Mouse (Mus musculus) kidney, postnatal 0 days (tissue): ENCODE measurements around the gene Ankrd50. TPM values are rescaled to one million over a fixed set of nuclear protein-coding genes. Genes with fewer than 3 reads are reported as not detected.

Experiments
- ATAC-seq: fragments of 200-750 bp; cut with Nextera tagmentation; replicated peaks from 2 replicates; pipeline ENCODE4 v1.8.0; 2017; ENCODE audit warnings: low read depth, moderate number of reproducible peaks, moderate TSS enrichment, moderate library complexity; ENCODE audit not compliant: low FRiP score
- DNase-seq: peaks from one replicate; pipeline ENCODE4 v3.0.0-alpha.2; 2016; ENCODE audit warnings: low spot score
- H3K27ac ChIP-seq: fragments of 300-500 bp; sonication (generic); 2 replicates; pipeline ENCODE4 v1.5.1; 2014; ENCODE audit warnings: mild to moderate bottlenecking
- H3K27me3 ChIP-seq: fragments of 300-500 bp; sonication (generic); 2 replicates; pipeline ENCODE4 v1.6.1; 2014; ENCODE audit warnings: low read length, mixed read lengths; ENCODE audit not compliant: insufficient read depth
- H3K36me3 ChIP-seq: fragments of 300-500 bp; sonication (generic); 2 replicates; pipeline ENCODE4 v1.6.1; 2014; ENCODE audit warnings: low read length, mixed read lengths; ENCODE audit not compliant: insufficient read depth
- H3K4me1 ChIP-seq: fragments of 300-500 bp; sonication (generic); replicated peaks from 2 replicates; pipeline ENCODE4 v1.6.1; 2014; ENCODE audit warnings: antibody characterized with exemption, low read length, mixed read lengths; ENCODE audit not compliant: insufficient read depth
- H3K4me2 ChIP-seq: fragments of 300-500 bp; sonication (generic); 2 replicates; pipeline ENCODE4 v1.6.1; 2014; ENCODE audit warnings: mild to moderate bottlenecking, low read length, moderate library complexity, mixed read lengths
- H3K4me3 ChIP-seq: fragments of 300-500 bp; sonication (generic); replicated peaks from 2 replicates; pipeline ENCODE4 v1.5.1; 2014; ENCODE audit warnings: low read depth, low read length
- H3K9ac ChIP-seq: fragments of 300-500 bp; sonication (generic); 2 replicates; pipeline ENCODE4 v1.6.1; 2014; ENCODE audit warnings: low read depth, low read length
- H3K9me3 ChIP-seq: fragments of 300-500 bp; sonication (generic); replicated peaks from 2 replicates; pipeline ENCODE4 v1.6.1; 2016; ENCODE audit warnings: low read length, inconsistent platforms, mixed read lengths
- CTCF ChIP-seq: IDR thresholded peaks from 2 replicates; pipeline ENCODE4 v1.5.1; 2016; ENCODE audit warnings: antibody characterized with exemption, low read depth, mild to moderate bottlenecking, moderate library complexity
- WGBS: fragments of 180-500 bp; shearing (Covaris S2); extraction: QIAGEN DNeasy Blood & Tissue Kit; methylation state at CpG from one replicate; pipeline ENCODE4 v1.1.7; 2014; 5-methylcytosine and 5-hydroxymethylcytosine counted together
- polyA plus RNA-seq: library from polyadenylated mRNA; unstranded; fragments of >200 nt; fragmentation: Nextera tagmentation; extraction: Ambion mirVana; gene quantifications from 2 replicates; pipeline ENCODE4 v1.2.1, GENCODE M21; 2015

Ankrd50 gene
- polyA plus RNA-seq, 1 experiment from 2014 or later = 15.3 TPM

DNA sequence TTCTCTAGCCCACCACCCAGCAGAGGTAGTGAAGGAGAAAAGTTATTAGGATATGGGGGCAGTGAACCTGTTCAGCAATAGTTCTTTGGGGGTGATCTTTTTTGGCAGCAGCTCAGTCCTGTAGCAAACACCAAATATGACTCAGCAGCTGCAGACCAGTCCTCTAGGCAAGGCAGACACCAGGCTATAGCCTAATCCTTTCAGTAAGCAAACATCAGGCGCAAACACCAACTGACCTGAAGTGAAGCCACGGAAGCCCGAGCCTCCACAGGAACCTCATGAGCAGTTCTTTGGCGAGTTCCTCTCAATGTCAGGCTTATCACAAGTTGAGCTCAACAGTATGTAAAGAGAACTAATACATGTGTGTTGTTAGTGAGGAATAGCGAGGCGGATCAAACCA, 48.8 kb downstream of the Ankrd50 start:
- H3K4me3 ChIP-seq = no peak overlapping the region

DNA sequence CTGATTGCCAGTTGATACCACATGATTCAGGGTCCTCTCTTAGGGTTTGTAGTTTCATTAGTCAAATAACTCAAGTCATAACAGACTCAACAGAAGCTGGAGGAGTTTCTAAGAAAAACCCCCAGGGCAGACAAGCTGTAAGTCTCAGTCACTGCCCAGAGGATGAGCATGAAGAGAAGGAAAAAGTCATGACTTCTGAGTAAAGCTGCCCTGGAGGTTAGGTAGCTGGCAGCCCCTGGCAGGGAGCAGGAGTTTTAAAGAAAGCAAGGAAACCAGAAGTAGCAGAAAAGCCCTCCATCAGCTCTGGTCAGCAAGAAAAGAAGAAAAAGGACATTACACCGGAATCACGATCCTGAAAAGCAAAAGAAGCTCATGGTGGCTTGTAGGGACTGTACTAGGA, 50.2 kb downstream of the Ankrd50 start:
- Histone ChIP-seq H3K4me1 (no peaks in the 10 kb centered on the region), H3K36me3 (no peaks in the 10 kb centered on the region), H3K27me3 (no peaks in the 10 kb centered on the region), H3K4me3 (no peak overlapping the region), H3K9ac (no peak overlapping the region), H3K4me2 (no peak overlapping the region), H3K9me3 (no peaks in the 10 kb centered on the region), H3K27ac (no peak overlapping the region)
- 95% methylated on average over 2 of the region's 2 CpGs for WGBS
- no peak for TF ChIP-seq CTCF
- ATAC-seq (no peak), DNase-seq (no peak)

More for the DNA sequence above, 48.8 kb downstream of the Ankrd50 start:
- Histone ChIP-seq H3K9ac (no peak overlapping the region), H3K4me2 (no peak overlapping the region), H3K9me3 (no peaks in the 10 kb centered on the region), H3K27ac (no peak overlapping the region), H3K27me3 (no peaks in the 10 kb centered on the region), H3K4me1 (no peaks in the 10 kb centered on the region), H3K36me3 (no peaks in the 10 kb centered on the region)
- ATAC-seq (no peak), DNase-seq (no peak)
- TF ChIP-seq CTCF = no peak
- 90% methylated on average over 6 of the region's 6 CpGs for WGBS

DNA sequence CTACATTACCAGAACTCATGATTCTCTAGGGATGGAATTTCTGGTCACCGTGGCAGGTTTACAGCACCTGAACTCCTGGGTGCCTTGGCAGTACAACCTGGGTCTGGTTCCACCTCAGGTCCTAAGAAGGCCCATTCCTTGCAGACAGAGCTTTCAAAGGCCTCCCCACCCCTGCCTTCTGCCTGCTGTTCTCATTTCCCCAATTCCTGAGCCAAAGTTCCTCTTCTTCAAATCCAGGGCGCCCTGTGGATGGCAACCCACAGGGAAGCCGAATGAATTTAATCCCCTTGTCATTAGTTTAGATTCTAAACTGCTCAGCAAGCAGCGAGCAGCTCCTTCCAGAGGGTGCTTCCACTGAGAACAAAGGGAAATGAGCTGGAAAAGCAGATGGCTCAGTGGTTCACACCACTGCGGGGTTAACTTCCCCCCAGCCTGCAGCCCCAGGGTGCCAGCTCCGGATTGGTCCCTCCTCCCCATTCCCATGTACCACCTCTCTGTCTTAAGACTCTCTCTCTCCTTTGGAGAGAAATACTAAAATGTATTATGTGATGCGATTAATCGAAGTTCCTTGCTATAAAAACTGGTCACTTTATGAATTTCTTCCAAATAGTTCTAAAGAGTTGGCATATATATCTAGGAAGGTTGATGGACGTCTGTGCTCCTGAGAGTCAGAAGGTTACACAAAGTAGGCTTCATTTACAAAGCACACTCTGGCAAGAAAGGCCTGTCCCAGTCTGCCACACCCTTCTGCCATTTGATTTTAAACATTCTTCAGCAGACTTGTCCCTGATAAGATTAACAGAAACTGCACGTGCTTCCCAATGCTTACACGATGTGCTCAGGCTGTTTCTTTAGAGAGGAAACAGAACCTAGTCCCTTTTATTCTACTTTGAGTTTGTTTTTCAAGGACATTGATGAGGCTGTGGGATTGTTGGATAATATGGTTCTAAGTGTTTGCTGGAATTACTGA, 50.9 kb downstream of the Ankrd50 start:
- no peaks in the 10 kb centered on the region for H3K36me3 ChIP-seq
- 41% methylated on average over 11 of the region's 11 CpGs for WGBS
- no peak overlapping the region for H3K4me2 ChIP-seq
- no peak overlapping the region for H3K9ac ChIP-seq
- no peaks in the 10 kb centered on the region for H3K27me3 ChIP-seq
- no peaks in the 10 kb centered on the region for H3K4me1 ChIP-seq
- no peak for TF ChIP-seq CTCF
- H3K4me3 ChIP-seq = no peak overlapping the region
- no peak overlapping the region for H3K27ac ChIP-seq
- no peak for ATAC-seq
- no peak for DNase-seq
- H3K9me3 ChIP-seq = no peaks in the 10 kb centered on the region

DNA sequence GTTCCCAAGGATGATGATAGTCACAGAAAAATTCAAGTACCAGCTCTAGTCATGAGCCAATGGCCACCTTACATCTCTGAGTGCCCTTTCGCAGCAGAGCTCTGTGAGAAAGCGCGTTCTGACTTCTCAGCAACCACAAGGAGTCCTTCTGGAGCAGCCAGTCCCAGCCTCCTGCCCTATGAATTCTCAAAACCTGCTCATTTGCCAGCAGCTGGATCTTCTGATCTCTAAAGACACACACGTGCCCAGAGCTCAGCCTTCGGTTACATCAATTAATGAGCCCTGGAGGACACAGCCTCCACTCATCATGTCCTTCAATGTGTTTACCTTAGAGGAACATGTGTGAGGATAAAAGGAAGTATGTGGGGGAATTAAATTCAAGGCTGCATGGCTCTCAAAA, 53.2 kb downstream of the Ankrd50 start:
- 63% methylated on average over 5 of the region's 5 CpGs for WGBS
- ATAC-seq = no peak

DNA sequence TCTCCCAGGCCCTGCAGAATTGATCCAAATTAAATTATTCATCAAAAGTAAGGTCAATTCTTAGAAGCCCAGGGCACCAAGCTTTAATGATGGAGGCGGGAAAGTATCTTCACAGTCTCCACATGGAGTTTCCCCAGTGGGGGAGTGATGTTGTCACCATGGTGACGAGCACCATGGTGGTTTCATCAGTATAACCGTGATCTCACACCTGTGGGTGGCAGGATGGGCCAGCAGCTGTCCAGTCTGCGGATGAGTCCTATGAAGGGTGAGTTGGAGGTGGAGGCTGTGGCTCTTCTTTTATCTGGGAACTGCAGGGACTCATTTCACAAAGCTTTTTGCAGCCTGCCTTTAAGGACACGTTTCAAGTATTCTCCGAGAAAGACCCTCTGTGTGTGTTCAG, 53.6 kb downstream of the Ankrd50 start:
- no peaks in the 10 kb centered on the region for H3K27me3 ChIP-seq
- DNase-seq = no peak
- H3K9ac ChIP-seq = no peak overlapping the region
- 87% methylated on average over 6 of the region's 6 CpGs for WGBS
- TF ChIP-seq CTCF = no peak
- H3K36me3 ChIP-seq = no peaks in the 10 kb centered on the region
- H3K4me3 ChIP-seq = no peak overlapping the region
- no peak overlapping the region for H3K4me2 ChIP-seq
- no peak for ATAC-seq
- H3K4me1 ChIP-seq = no peaks in the 10 kb centered on the region
- H3K9me3 ChIP-seq = no peaks in the 10 kb centered on the region
- no peak overlapping the region for H3K27ac ChIP-seq

More for the DNA sequence above, 53.2 kb downstream of the Ankrd50 start:
- Histone ChIP-seq H3K27ac (no peak overlapping the region), H3K4me3 (no peak overlapping the region), H3K4me2 (no peak overlapping the region), H3K27me3 (no peaks in the 10 kb centered on the region), H3K9ac (no peak overlapping the region), H3K4me1 (no peaks in the 10 kb centered on the region), H3K36me3 (no peaks in the 10 kb centered on the region), H3K9me3 (no peaks in the 10 kb centered on the region)
- TF ChIP-seq CTCF = no peak
- peak; percentile 58 for DNase-seq

DNA sequence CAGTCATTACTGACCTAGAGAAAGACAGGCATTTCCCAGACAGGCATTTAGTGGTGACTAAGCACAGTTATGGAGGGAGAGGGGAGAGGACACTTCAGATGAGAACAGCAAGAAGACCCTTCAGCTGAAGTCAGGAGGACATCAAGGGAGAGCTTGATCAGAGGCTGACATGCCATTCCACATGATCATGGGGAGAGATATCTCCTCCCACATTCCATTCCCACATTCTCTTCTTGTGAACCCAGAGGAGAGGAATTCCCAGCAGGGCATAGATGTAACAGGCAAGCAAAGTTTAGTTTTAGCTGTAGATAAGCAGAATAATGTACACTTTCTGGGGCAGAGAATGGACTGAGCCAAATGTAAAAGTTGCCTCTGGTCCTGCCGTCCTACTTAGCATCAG, 57.4 kb downstream of the Ankrd50 start:
- Histone ChIP-seq H3K4me1 (no peaks in the 10 kb centered on the region), H3K4me3 (no peak overlapping the region), H3K36me3 (no peaks in the 10 kb centered on the region), H3K9ac (no peak overlapping the region), H3K27me3 (no peaks in the 10 kb centered on the region), H3K4me2 (no peak overlapping the region), H3K9me3 (no peaks in the 10 kb centered on the region), H3K27ac (no peak overlapping the region)
- DNase-seq = no peak
- no peak for TF ChIP-seq CTCF
- no peak for ATAC-seq
- WGBS = 81% methylated on average over 1 of the region's 1 CpGs
